Mouse (Mus musculus): ENCODE data around the gene Vmn1r163. TPM values are rescaled to one million over a fixed set of nuclear protein-coding genes. Genes with fewer than 3 reads are reported as not detected.
"Not testable (repeated sequence)": the region's sequence is repeated elsewhere in the genome, so short reads cannot be mapped to it uniquely, and the experiment has no call there.

Gene Vmn1r163
- polyA plus RNA-seq (2014; fragmentation: Nextera tagmentation; extraction: Ambion mirVana), result not detected in 2 replicates

GRCm38 (mm10) chr7:23055240-23055639 is at the start of gene Vmn1r163:
Gene Vmn1r163 (plus strand): TSS chr7:23055540.
- H3K9me3 ChIP-seq (ENCODE audit: control insufficient read depth, low read depth, low read length); H3K4me3 ChIP-seq (ENCODE audit: low read depth, low read length); H3K36me3 ChIP-seq (ENCODE audit: control insufficient read depth, insufficient read depth, low read length); H3K4me1 ChIP-seq (ENCODE audit: control insufficient read depth, insufficient read depth, low read length); ATAC-seq (ENCODE audit: insufficient number of reproducible peaks, insufficient read depth, low FRiP score, low read depth); H3K9ac ChIP-seq (replicated peaks; ENCODE audit: low read depth, low read length); H3K27ac ChIP-seq (ENCODE audit: low read length); H3K27me3 ChIP-seq (ENCODE audit: control insufficient read depth, insufficient read depth, low read length); H3K4me2 ChIP-seq (replicated peaks; ENCODE audit: low read depth, low read length): not testable (repeated sequence)
- no CpG with 5 or more reads among the region's 1 CpGs for WGBS

- not testable (repeated sequence) for H3K27ac ChIP-seq (ENCODE audit: low read length); H3K27me3 ChIP-seq (ENCODE audit: control insufficient read depth, insufficient read depth, low read length); H3K4me2 ChIP-seq (replicated peaks; ENCODE audit: low read depth, low read length); H3K9ac ChIP-seq (replicated peaks; ENCODE audit: low read depth, low read length); H3K9me3 ChIP-seq (ENCODE audit: control insufficient read depth, low read depth, low read length); H3K36me3 ChIP-seq (ENCODE audit: control insufficient read depth, insufficient read depth, low read length); H3K4me1 ChIP-seq (ENCODE audit: control insufficient read depth, insufficient read depth, low read length); ATAC-seq (ENCODE audit: insufficient number of reproducible peaks, insufficient read depth, low FRiP score, low read depth); H3K4me3 ChIP-seq (ENCODE audit: low read depth, low read length)
- no CpG with 5 or more reads among the region's 3 CpGs for WGBS
Measured at GRCm38 (mm10) chr7:23019823-23020222, 35.5 kb upstream of the Vmn1r163 start, which contains the start of gene Gm4216. Gene Gm4216 (minus strand): TSS chr7:23019923.

GRCm38 (mm10) chr7:23067356-23067755 is 12.0 kb downstream of the Vmn1r163 start, which contains the start of gene Gm8720:
Gene Gm8720 (minus strand): TSS chr7:23067456.
- not testable (repeated sequence) for H3K4me3 ChIP-seq (ENCODE audit: low read depth, low read length); H3K36me3 ChIP-seq (ENCODE audit: control insufficient read depth, insufficient read depth, low read length); H3K27ac ChIP-seq (ENCODE audit: low read length); ATAC-seq (ENCODE audit: insufficient number of reproducible peaks, insufficient read depth, low FRiP score, low read depth); H3K27me3 ChIP-seq (ENCODE audit: control insufficient read depth, insufficient read depth, low read length); H3K9me3 ChIP-seq (ENCODE audit: control insufficient read depth, low read depth, low read length); H3K9ac ChIP-seq (replicated peaks; ENCODE audit: low read depth, low read length); H3K4me2 ChIP-seq (replicated peaks; ENCODE audit: low read depth, low read length); H3K4me1 ChIP-seq (ENCODE audit: control insufficient read depth, insufficient read depth, low read length)
- WGBS, result no CpG with 5 or more reads among the region's 1 CpGs

Other genes with a start within 250 kb of the Vmn1r163 start
- not detected in 2 replicates for gene Vmn1r159, start 211.9 kb upstream of the Vmn1r163 start, polyA plus RNA-seq (2014; fragmentation: Nextera tagmentation; extraction: Ambion mirVana)
- not detected in 2 replicates for gene Vmn1r160, start 184.3 kb upstream of the Vmn1r163 start, polyA plus RNA-seq (2014; fragmentation: Nextera tagmentation; extraction: Ambion mirVana)
- not detected in 2 replicates for gene Gm4214, start 70.9 kb upstream of the Vmn1r163 start, polyA plus RNA-seq (2014; fragmentation: Nextera tagmentation; extraction: Ambion mirVana)
- not detected in 2 replicates for gene Gm4216, start 35.6 kb upstream of the Vmn1r163 start, polyA plus RNA-seq (2014; fragmentation: Nextera tagmentation; extraction: Ambion mirVana)
- not detected in 2 replicates for gene Gm8720, start 11.9 kb downstream of the Vmn1r163 start, polyA plus RNA-seq (2014; fragmentation: Nextera tagmentation; extraction: Ambion mirVana)
- not detected in 2 replicates for gene Gm10662, start 88.9 kb downstream of the Vmn1r163 start, polyA plus RNA-seq (2014; fragmentation: Nextera tagmentation; extraction: Ambion mirVana)
- not detected in 2 replicates for gene Vmn1r165, start 161.8 kb downstream of the Vmn1r163 start, polyA plus RNA-seq (2014; fragmentation: Nextera tagmentation; extraction: Ambion mirVana)
- not detected in 2 replicates for gene Vmn1r166, start 196.1 kb downstream of the Vmn1r163 start, polyA plus RNA-seq (2014; fragmentation: Nextera tagmentation; extraction: Ambion mirVana)
- gene Gm6902, start 223.4 kb downstream of the Vmn1r163 start, polyA plus RNA-seq (2014; fragmentation: Nextera tagmentation; extraction: Ambion mirVana), result not detected in 2 replicates
- not detected in 2 replicates for gene Nlrp4e, start 245.7 kb downstream of the Vmn1r163 start, polyA plus RNA-seq (2014; fragmentation: Nextera tagmentation; extraction: Ambion mirVana)